Mouse (Mus musculus) cerebellum, adult 2 months (tissue): ENCODE measurements around the gene Pde6d.

Experiments
- CTCF ChIP-seq: fragments of 200-500 bp; IDR thresholded peaks from 2 replicates; pipeline ENCODE4 v1.5.1; 2011; ENCODE audit warnings: low read depth, mild to moderate bottlenecking, control low read depth, low read length, moderate library complexity, borderline replicate concordance; ENCODE audit not compliant: insufficient read depth
- POLR2A ChIP-seq: fragments of 200-500 bp; IDR thresholded peaks from 2 replicates; pipeline ENCODE4 v1.6.1; 2011; ENCODE audit warnings: low read length, control low read depth, borderline replicate concordance; ENCODE audit not compliant: insufficient read depth

GRCm38 (mm10) chr1:86623001-86624000 lies 40.9 kb upstream of the Pde6d start:
- TF ChIP-seq CTCF (no peak), POLR2A (no peak)
